In genomic region chr6:98240561-98241272, GRCm38 (mm10) we compare ENCODE assay signal across 26 mouse cellular contexts.
A peak's percentile ranks its signal among the peaks of the same experiment; 100 is the strongest.
DNase-seq lines count a peak whose midpoint lies in the region; ATAC-seq and TF ChIP-seq lines count a peak whose summit lies in the region.
"Had no signal": no experiment of that assay in that cellular context is flagged by ENCODE, and none has a peak within 500 bp of the region (broad histone marks: within the 10 kb centered on the region; RNA-seq: fewer than 3 reads in every experiment).

No protein-coding gene starts in this region.

- H3K4me3 ChIP-seq in layer of hippocampus, adult 2 months, result no peak overlapping the region
- no peak overlapping the region for H3K4me3 ChIP-seq in kidney, embryonic 14.5 days (ENCODE audit: low read length)
- H3K4me3 ChIP-seq: embryonic facial prominence, embryonic 13.5 days; erythroblast, embryonic 14.5 days; forebrain, embryonic 12.5 days; heart, adult 2 months; heart, embryonic 13.5 days; hindbrain, embryonic 12.5 days; stomach, embryonic 15.5 days had no signal

- DNase-seq in layer of hippocampus, adult 2 months (ENCODE audit: low spot score in 2 of 2), result peak; percentile 16 to 36
- no peak for DNase-seq in layer of hippocampus, postnatal 36 days
- DNase-seq in brain, adult 2 months (ENCODE audit: low read depth, low spot score), result peak; percentile 86
- peak; percentile 26 to 46 for DNase-seq in left cerebral cortex, postnatal 14 days (ENCODE audit: low spot score in 2 of 2)
- peak; percentile 45 for DNase-seq in right cerebral cortex, adult 2 months (ENCODE audit: low spot score in 2 of 2)
- no peak for DNase-seq in cerebellum, adult 11-12 months
- no peak for DNase-seq in testis, postnatal 14 days (ENCODE audit: low spot score)
- DNase-seq: cerebellum, adult 18-20 months; cerebellum, postnatal 25 days; embryo, embryonic 11 days; gastrocnemius, postnatal 36 days; heart, adult 2 months; heart, postnatal 14 days; kidney, postnatal 4 days; liver, postnatal 0 days had no signal

- no peak for ATAC-seq in kidney, embryonic 14.5 days (ENCODE audit: low FRiP score, low TSS enrichment)
- ATAC-seq: intestine, postnatal 0 days; liver, postnatal 0 days; lung, postnatal 0 days had no signal

- no peaks in the 10 kb centered on the region for H3K4me1 ChIP-seq in kidney, embryonic 14.5 days (ENCODE audit: control insufficient read depth, insufficient read depth, low read length)
- H3K4me1 ChIP-seq: heart, embryonic 13.5 days; stomach, embryonic 15.5 days had no signal

- intact Hi-C loops in left cerebral cortex, postnatal 14 days (cut with DNase I), result no loop called here

- H3K27ac ChIP-seq in layer of hippocampus, adult 2 months, result no peak overlapping the region
- H3K27ac ChIP-seq in kidney, embryonic 14.5 days (ENCODE audit: low read depth, low read length), result no peak overlapping the region
- H3K27ac ChIP-seq: embryonic facial prominence, embryonic 13.5 days; forebrain, embryonic 12.5 days; heart, adult 2 months; heart, embryonic 13.5 days; hindbrain, embryonic 12.5 days; macrophage; stomach, embryonic 15.5 days had no signal

- H3K9me3 ChIP-seq in kidney, embryonic 14.5 days (ENCODE audit: control insufficient read depth, low read length), result no peaks in the 10 kb centered on the region
- H3K9me3 ChIP-seq: embryonic facial prominence, embryonic 13.5 days; forebrain, embryonic 12.5 days; heart, embryonic 13.5 days; hindbrain, embryonic 12.5 days; stomach, embryonic 15.5 days had no signal

- no peak overlapping the region for H3K9ac ChIP-seq in kidney, embryonic 14.5 days (ENCODE audit: low read depth, low read length)
- H3K9ac ChIP-seq: embryonic facial prominence, embryonic 13.5 days; forebrain, embryonic 12.5 days; heart, embryonic 13.5 days; hindbrain, embryonic 12.5 days; liver, postnatal 0 days; stomach, embryonic 15.5 days had no signal

- no peak for TF ChIP-seq CTCF in layer of hippocampus, adult 2 months (conservative IDR thresholded peaks at IDR 0.05)

- no peak overlapping the region for H3K4me2 ChIP-seq in kidney, embryonic 14.5 days (replicated peaks; ENCODE audit: low read depth, low read length)
- H3K4me2 ChIP-seq: embryonic facial prominence, embryonic 13.5 days; forebrain, embryonic 12.5 days; heart, embryonic 13.5 days; hindbrain, embryonic 12.5 days; liver, embryonic 11.5 days; stomach, embryonic 15.5 days had no signal

- WGBS in kidney, embryonic 14.5 days, result 89% methylated on average over 8 of the region's 8 CpGs

- no peaks in the 10 kb centered on the region for H3K36me3 ChIP-seq in kidney, embryonic 14.5 days (ENCODE audit: control insufficient read depth, insufficient read depth, low read length)
- H3K36me3 ChIP-seq: embryonic facial prominence, embryonic 13.5 days; forebrain, embryonic 12.5 days; heart, embryonic 13.5 days; hindbrain, embryonic 12.5 days; stomach, embryonic 15.5 days had no signal

- no peaks in the 10 kb centered on the region for H3K27me3 ChIP-seq in kidney, embryonic 14.5 days (ENCODE audit: control insufficient read depth, insufficient read depth, low read length)
- H3K27me3 ChIP-seq: embryonic facial prominence, embryonic 13.5 days; forebrain, embryonic 12.5 days; heart, embryonic 13.5 days; hindbrain, embryonic 12.5 days; stomach, embryonic 15.5 days had no signal

Comparison
In these comparisons a context has a peak if more than half of its experiments do, and no peak if none do; other contexts are left out.
1. DNase-seq: peak in layer of hippocampus, adult 2 months (2 of 2), brain, adult 2 months (single experiment), left cerebral cortex, postnatal 14 days (2 of 2) and right cerebral cortex, adult 2 months (2 of 2); none in layer of hippocampus, postnatal 36 days (0 of 2), cerebellum, adult 11-12 months (single experiment) and testis, postnatal 14 days (single experiment).